Mouse (Mus musculus) liver, embryonic 11.5 days (tissue): ENCODE results near the gene Efcab2. TPM values are rescaled to one million over a fixed set of nuclear protein-coding genes. Genes with fewer than 3 reads are reported as not detected.

Source experiments
- ATAC-seq: fragments of 200-750 bp; cut with Nextera tagmentation; replicated peaks from 2 replicates; pipeline ENCODE4 v1.8.0; 2017; ENCODE audit warnings: moderate number of reproducible peaks, mild to moderate bottlenecking, moderate TSS enrichment, moderate library complexity; ENCODE audit not compliant: low FRiP score
- DNase-seq: peaks from one replicate; pipeline ENCODE4 v3.0.0-alpha.2; 2017; ENCODE audit warnings: low spot score
- H3K27ac ChIP-seq: fragments of 300-500 bp; sonication (generic); 2 replicates; pipeline ENCODE4 v1.5.1; 2014; ENCODE audit warnings: mild to moderate bottlenecking, low read depth, low read length, control low read depth
- H3K27me3 ChIP-seq: fragments of 300-500 bp; sonication (generic); replicated peaks from 2 replicates; pipeline ENCODE4 v1.6.1; 2014; ENCODE audit warnings: low read length, mixed read lengths; ENCODE audit not compliant: control insufficient read depth, insufficient read depth
- H3K36me3 ChIP-seq: fragments of 300-500 bp; sonication (generic); 2 replicates; pipeline ENCODE4 v1.6.1; 2014; ENCODE audit warnings: mild to moderate bottlenecking, low read length, moderate library complexity, mixed read lengths; ENCODE audit not compliant: control insufficient read depth, insufficient read depth
- H3K4me1 ChIP-seq: fragments of 300-500 bp; sonication (generic); replicated peaks from 2 replicates; pipeline ENCODE4 v1.6.1; 2014; ENCODE audit warnings: low read length, mixed read lengths; ENCODE audit not compliant: control insufficient read depth, insufficient read depth
- H3K4me2 ChIP-seq: fragments of 300-500 bp; sonication (generic); 2 replicates; pipeline ENCODE4 v1.6.1; 2014; ENCODE audit warnings: mild to moderate bottlenecking, control low read depth, moderate library complexity
- H3K4me3 ChIP-seq: fragments of 300-500 bp; sonication (generic); 2 replicates; pipeline ENCODE4 v1.5.1; 2014; ENCODE audit warnings: low read depth, low read length, control low read depth
- H3K9ac ChIP-seq: fragments of 300-500 bp; sonication (generic); 2 replicates; pipeline ENCODE4 v1.6.1; 2014; ENCODE audit warnings: low read depth, low read length, control low read depth
- H3K9me3 ChIP-seq: fragments of 300-500 bp; sonication (generic); 2 replicates; pipeline ENCODE4 v1.6.1; 2016; ENCODE audit warnings: low read length, inconsistent platforms, mixed read lengths; ENCODE audit not compliant: control insufficient read depth
- WGBS: fragments of 180-500 bp; shearing (Covaris S2); extraction: QIAGEN DNeasy Blood & Tissue Kit; methylation state at CpG from one replicate; pipeline ENCODE4 v1.1.7; 2014; 5-methylcytosine and 5-hydroxymethylcytosine counted together
- polyA plus RNA-seq: library from polyadenylated mRNA; unstranded; fragments of >200 nt; fragmentation: Nextera tagmentation; extraction: Ambion mirVana; gene quantifications from 2 replicates; pipeline ENCODE4 v1.2.1, GENCODE M21; 2014

Gene Efcab2
- polyA plus RNA-seq, 1 experiment from 2014 or later = 5.8 TPM

GRCm38 (mm10) chr1:178449172-178449571 lies 43.3 kb downstream of the Efcab2 start:
- Histone ChIP-seq H3K9ac (no peak overlapping the region), H3K4me2 (no peak overlapping the region; the same call in 1 of the 2 replicates), H3K4me3 (no peak overlapping the region), H3K27me3 (no peaks in the 10 kb centered on the region), H3K36me3 (no peaks in the 10 kb centered on the region), H3K4me1 (peaks cover 13% of the 10 kb centered on the region), H3K9me3 (no peaks in the 10 kb centered on the region), H3K27ac (no peak overlapping the region)
- DNase-seq (peak; percentile 62), ATAC-seq (peak; percentile 71)
- 23% methylated on average over 3 of the region's 3 CpGs for WGBS

GRCm38 (mm10) chr1:178449933-178450332 lies 44.0 kb downstream of the Efcab2 start:
- no peak overlapping the region for H3K4me2 ChIP-seq
- no peak overlapping the region for H3K4me3 ChIP-seq
- no peak for ATAC-seq
- H3K4me1 ChIP-seq = peaks cover 18% of the 10 kb centered on the region
- H3K36me3 ChIP-seq = no peaks in the 10 kb centered on the region
- DNase-seq = no peak
- WGBS = 87% methylated on average over 2 of the region's 2 CpGs
- no peak overlapping the region for H3K27ac ChIP-seq
- H3K27me3 ChIP-seq = no peaks in the 10 kb centered on the region
- no peak overlapping the region for H3K9ac ChIP-seq
- H3K9me3 ChIP-seq = no peaks in the 10 kb centered on the region

- ATAC-seq = no peak
- 81% methylated on average over 3 of the region's 3 CpGs for WGBS
- DNase-seq = no peak
- H3K9me3 ChIP-seq = no peaks in the 10 kb centered on the region
- H3K36me3 ChIP-seq = no peaks in the 10 kb centered on the region
- H3K27me3 ChIP-seq = no peaks in the 10 kb centered on the region
- H3K4me2 ChIP-seq = no peak overlapping the region
- peaks cover 10% of the 10 kb centered on the region for H3K4me1 ChIP-seq
- no peak overlapping the region for H3K9ac ChIP-seq
- no peak overlapping the region for H3K27ac ChIP-seq
- H3K4me3 ChIP-seq = no peak overlapping the region
Measured at GRCm38 (mm10) chr1:178454125-178454524, 48.2 kb downstream of the Efcab2 start.

- ATAC-seq = peak; percentile 65
- WGBS = 22% methylated on average over 1 of the region's 1 CpGs
- H3K4me1 ChIP-seq = peaks cover 10% of the 10 kb centered on the region
- H3K36me3 ChIP-seq = no peaks in the 10 kb centered on the region
- H3K4me3 ChIP-seq = no peak overlapping the region
- no peak overlapping the region; the same call in 1 of the 2 replicates for H3K27ac ChIP-seq
- H3K4me2 ChIP-seq = no peak overlapping the region; the same call in 1 of the 2 replicates
- no peak overlapping the region for H3K9ac ChIP-seq
- DNase-seq = no peak
- H3K9me3 ChIP-seq = no peaks in the 10 kb centered on the region
- H3K27me3 ChIP-seq = no peaks in the 10 kb centered on the region
Measured at GRCm38 (mm10) chr1:178455120-178455519, 49.2 kb downstream of the Efcab2 start.

GRCm38 (mm10) chr1:178458029-178458428 lies 52.1 kb downstream of the Efcab2 start:
- no peaks in the 10 kb centered on the region for H3K27me3 ChIP-seq
- no peak overlapping the region for H3K4me2 ChIP-seq
- peaks cover 10% of the 10 kb centered on the region for H3K4me1 ChIP-seq
- no peaks in the 10 kb centered on the region for H3K36me3 ChIP-seq
- no peaks in the 10 kb centered on the region for H3K9me3 ChIP-seq
- 66% methylated on average over 2 of the region's 2 CpGs for WGBS
- no peak for ATAC-seq
- H3K27ac ChIP-seq = no peak overlapping the region
- H3K4me3 ChIP-seq = no peak overlapping the region
- no peak for DNase-seq
- H3K9ac ChIP-seq = no peak overlapping the region

- DNase-seq (peak; percentile 76), ATAC-seq (peak; percentile 87)
- Histone ChIP-seq H3K4me2 (no peak overlapping the region), H3K4me3 (no peak overlapping the region), H3K4me1 (no peaks in the 10 kb centered on the region; the same call in 1 of the 2 replicates), H3K9ac (no peak overlapping the region), H3K9me3 (no peaks in the 10 kb centered on the region), H3K36me3 (no peaks in the 10 kb centered on the region), H3K27me3 (no peaks in the 10 kb centered on the region), H3K27ac (no peak overlapping the region)
- 2% methylated on average over 2 of the region's 2 CpGs for WGBS
Measured at GRCm38 (mm10) chr1:178463712-178464111, 57.8 kb downstream of the Efcab2 start.

- 46% methylated on average over 4 of the region's 4 CpGs for WGBS
- Histone ChIP-seq H3K36me3 (no peaks in the 10 kb centered on the region), H3K27me3 (no peaks in the 10 kb centered on the region), H3K4me3 (no peak overlapping the region), H3K4me2 (no peak overlapping the region), H3K9me3 (no peaks in the 10 kb centered on the region), H3K4me1 (no peaks in the 10 kb centered on the region; the same call in 1 of the 2 replicates), H3K27ac (no peak overlapping the region), H3K9ac (no peak overlapping the region)
- ATAC-seq = 0 out of 2 replicates have a peak, but pooled peaks have one; percentile 31
- DNase-seq = no peak
Measured at GRCm38 (mm10) chr1:178464140-178464539, 58.3 kb downstream of the Efcab2 start.

- 72% methylated on average over 6 of the region's 6 CpGs for WGBS
- H3K4me2 ChIP-seq = no peak overlapping the region
Measured at GRCm38 (mm10) chr1:178467594-178467993, 61.7 kb downstream of the Efcab2 start.

GRCm38 (mm10) chr1:178468280-178468679 lies 62.4 kb downstream of the Efcab2 start:
- no peak overlapping the region for H3K27ac ChIP-seq
- DNase-seq (no peak), ATAC-seq (no peak)
- no peak overlapping the region for H3K4me3 ChIP-seq
- H3K4me2 ChIP-seq = no peak overlapping the region
- no peaks in the 10 kb centered on the region for H3K36me3 ChIP-seq
- no peaks in the 10 kb centered on the region for H3K27me3 ChIP-seq
- WGBS = 16% methylated on average over 2 of the region's 2 CpGs
- no peak overlapping the region for H3K9ac ChIP-seq
- H3K9me3 ChIP-seq = no peaks in the 10 kb centered on the region
- no peaks in the 10 kb centered on the region; the same call in 1 of the 2 replicates for H3K4me1 ChIP-seq

More at GRCm38 (mm10) chr1:178467594-178467993, 61.7 kb downstream of the Efcab2 start:
- Histone ChIP-seq H3K36me3 (no peaks in the 10 kb centered on the region), H3K27me3 (no peaks in the 10 kb centered on the region), H3K27ac (no peak overlapping the region), H3K4me1 (no peaks in the 10 kb centered on the region; the same call in 1 of the 2 replicates), H3K9me3 (no peaks in the 10 kb centered on the region), H3K4me3 (no peak overlapping the region), H3K9ac (no peak overlapping the region)
- DNase-seq (no peak), ATAC-seq (no peak)
